Mouse (Mus musculus) liver, embryonic 15.5 days (tissue): ENCODE measurements around the gene Kif13a. TPM values are rescaled to one million over a fixed set of nuclear protein-coding genes. Genes with fewer than 3 reads are reported as not detected.

ENCODE experiments used
- ATAC-seq: fragments of 200-750 bp; cut with Nextera tagmentation; 2 replicates; pipeline ENCODE4 v1.8.0; 2017; ENCODE audit warnings: moderate number of reproducible peaks, mild to moderate bottlenecking, moderate library complexity; ENCODE audit not compliant: insufficient read depth
- H3K27ac ChIP-seq: fragments of 300-500 bp; sonication (generic); replicated peaks from 2 replicates; pipeline ENCODE4 v1.5.1; 2015; ENCODE audit warnings: mild to moderate bottlenecking, inconsistent platforms
- H3K27me3 ChIP-seq: fragments of 300-500 bp; sonication (generic); 2 replicates; pipeline ENCODE4 v1.6.1; 2015; ENCODE audit warnings: mild to moderate bottlenecking, inconsistent platforms
- H3K36me3 ChIP-seq: fragments of 300-500 bp; sonication (generic); replicated peaks from 2 replicates; pipeline ENCODE4 v1.6.1; 2015; ENCODE audit warnings: moderate library complexity, mild to moderate bottlenecking, inconsistent platforms
- H3K4me1 ChIP-seq: fragments of 300-500 bp; sonication (generic); replicated peaks from 2 replicates; pipeline ENCODE4 v1.6.1; 2015; ENCODE audit warnings: inconsistent platforms
- H3K4me2 ChIP-seq: fragments of 300-500 bp; sonication (generic); 2 replicates; pipeline ENCODE4 v1.6.1; 2015; ENCODE audit warnings: moderate library complexity, mild to moderate bottlenecking, inconsistent platforms
- H3K4me3 ChIP-seq: fragments of 300-500 bp; sonication (generic); replicated peaks from 2 replicates; pipeline ENCODE4 v1.5.1; 2015; ENCODE audit warnings: mild to moderate bottlenecking, inconsistent platforms
- H3K9ac ChIP-seq: fragments of 300-500 bp; sonication (generic); 2 replicates; pipeline ENCODE4 v1.6.1; 2015; ENCODE audit warnings: moderate library complexity, mild to moderate bottlenecking, inconsistent platforms
- H3K9me3 ChIP-seq: fragments of 300-500 bp; sonication (generic); replicated peaks from 2 replicates; pipeline ENCODE4 v1.6.1; 2016; ENCODE audit warnings: inconsistent platforms
- WGBS: fragments of 180-500 bp; shearing (Covaris S2); methylation state at CpG from one replicate; pipeline ENCODE4 v1.1.7; 2015; ENCODE audit warnings: mixed read lengths; ENCODE audit not compliant: insufficient replicate concordance; 5-methylcytosine and 5-hydroxymethylcytosine counted together
- polyA plus RNA-seq: library from polyadenylated mRNA; unstranded; fragments of >200 nt; fragmentation: Nextera tagmentation; extraction: Ambion mirVana; gene quantifications from 2 replicates; pipeline ENCODE4 v1.2.1, GENCODE M21; 2015

The Kif13a gene
- polyA plus RNA-seq, 1 experiment from 2014 or later: 4.1 TPM

GRCm38 (mm10) chr13:46835351-46835750 is 94.3 kb downstream of the Kif13a start:
- Histone ChIP-seq H3K4me1 (no peaks in the 10 kb centered on the region), H3K27me3 (no peaks in the 10 kb centered on the region), H3K27ac (no peak overlapping the region), H3K36me3 (peaks cover 16% of the 10 kb centered on the region), H3K4me3 (no peak overlapping the region), H3K9ac (no peak overlapping the region), H3K4me2 (no peak overlapping the region), H3K9me3 (no peaks in the 10 kb centered on the region)
- 79% methylated on average over 11 of the region's 11 CpGs for WGBS
- ATAC-seq: no peak

DNA sequence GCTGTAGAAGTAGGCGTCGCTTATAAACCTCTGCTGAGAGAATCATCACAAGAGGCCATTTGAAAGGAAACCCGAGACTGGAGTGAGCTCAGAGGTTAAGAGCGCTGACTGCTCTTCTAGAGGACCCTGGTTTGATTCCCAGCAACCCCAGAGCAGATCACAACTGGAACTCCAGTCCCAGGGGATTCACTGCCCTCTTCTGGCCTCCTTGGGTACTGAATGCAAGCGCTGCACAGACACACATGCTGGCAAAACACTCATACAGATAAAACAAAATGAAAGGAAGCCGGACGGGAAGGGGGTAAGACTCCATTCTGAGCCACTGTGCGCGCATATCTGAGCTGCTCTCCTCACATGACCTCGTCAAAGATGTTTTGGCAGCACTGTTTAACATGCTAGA is 94.9 kb downstream of the Kif13a start:
- Histone ChIP-seq H3K4me2 (no peak overlapping the region), H3K27ac (no peak overlapping the region), H3K27me3 (no peaks in the 10 kb centered on the region), H3K4me3 (no peak overlapping the region), H3K9me3 (no peaks in the 10 kb centered on the region), H3K4me1 (no peaks in the 10 kb centered on the region), H3K36me3 (peaks cover 21% of the 10 kb centered on the region), H3K9ac (no peak overlapping the region)
- no peak for ATAC-seq
- 80% methylated on average over 10 of the region's 10 CpGs for WGBS

DNA sequence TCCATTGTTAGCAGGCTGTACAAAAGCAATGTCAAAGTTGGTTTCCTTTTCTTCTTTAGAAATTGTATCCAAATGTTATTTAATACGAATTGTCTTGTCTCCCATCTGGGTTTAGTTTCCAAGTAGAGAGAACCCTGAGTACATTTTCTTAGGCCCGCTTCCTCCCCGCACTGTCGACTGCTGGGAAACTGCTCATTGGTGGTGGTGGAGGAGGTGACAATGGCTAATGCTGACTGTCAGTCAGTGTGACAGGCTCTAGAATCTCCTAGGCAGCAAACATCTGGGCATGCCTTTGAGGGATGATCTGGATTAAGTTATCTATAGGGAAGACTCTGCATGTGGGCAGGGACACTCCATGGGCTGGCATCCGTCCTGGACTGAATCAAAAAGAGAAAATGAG is 96.1 kb downstream of the Kif13a start:
- H3K27ac ChIP-seq: no peak overlapping the region
- WGBS: 75% methylated on average over 5 of the region's 5 CpGs
- H3K9ac ChIP-seq: no peak overlapping the region
- H3K4me3 ChIP-seq: no peak overlapping the region
- no peaks in the 10 kb centered on the region for H3K27me3 ChIP-seq
- no peak overlapping the region for H3K4me2 ChIP-seq
- ATAC-seq: no peak
- peaks cover 26% of the 10 kb centered on the region for H3K36me3 ChIP-seq
- H3K4me1 ChIP-seq: no peaks in the 10 kb centered on the region
- H3K9me3 ChIP-seq: no peaks in the 10 kb centered on the region

DNA sequence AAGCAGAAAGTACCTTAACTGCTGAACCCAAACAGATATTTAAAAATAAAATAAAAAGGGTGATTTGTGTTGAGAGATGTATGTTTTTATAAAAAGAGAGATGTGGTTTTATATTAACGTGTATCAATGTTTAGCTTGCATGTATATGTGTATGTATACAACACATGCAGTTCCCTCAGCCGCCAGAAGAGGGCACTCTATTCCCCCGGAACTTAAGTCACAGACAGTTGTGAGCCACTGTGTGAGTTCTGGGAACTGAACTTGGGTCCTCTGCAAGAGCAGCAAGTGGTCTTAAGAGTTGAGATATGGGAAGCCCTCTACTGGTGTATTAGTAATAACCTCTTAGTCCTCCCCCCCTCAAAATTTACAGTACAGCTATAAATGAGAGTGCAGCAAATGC is 96.7 kb downstream of the Kif13a start:
- ATAC-seq: no peak
- Histone ChIP-seq H3K4me1 (no peaks in the 10 kb centered on the region), H3K4me3 (no peak overlapping the region), H3K27ac (no peak overlapping the region), H3K9ac (no peak overlapping the region), H3K9me3 (no peaks in the 10 kb centered on the region), H3K27me3 (no peaks in the 10 kb centered on the region), H3K36me3 (peaks cover 26% of the 10 kb centered on the region), H3K4me2 (no peak overlapping the region)
- 62% methylated on average over 3 of the region's 3 CpGs for WGBS

GRCm38 (mm10) chr13:46823271-46823670 is 106.4 kb downstream of the Kif13a start:
- H3K4me3 ChIP-seq: no peak overlapping the region
- H3K4me2 ChIP-seq: no peak overlapping the region
- no peak for ATAC-seq
- H3K4me1 ChIP-seq: no peaks in the 10 kb centered on the region
- H3K9me3 ChIP-seq: no peaks in the 10 kb centered on the region
- WGBS: 76% methylated on average over 4 of the region's 4 CpGs
- H3K9ac ChIP-seq: no peak overlapping the region
- no peaks in the 10 kb centered on the region for H3K27me3 ChIP-seq
- H3K36me3 ChIP-seq: peaks cover 12% of the 10 kb centered on the region; the same call in 1 of the 2 replicates
- H3K27ac ChIP-seq: no peak overlapping the region

GRCm38 (mm10) chr13:46822200-46822599 is 107.5 kb downstream of the Kif13a start:
- 67% methylated on average over 8 of the region's 8 CpGs for whole genome bisulfite sequencing
- Histone ChIP-seq H3K4me3 (no peak overlapping the region), H3K27ac (no peak overlapping the region), H3K9ac (no peak overlapping the region), H3K9me3 (no peaks in the 10 kb centered on the region), H3K36me3 (peaks cover 12% of the 10 kb centered on the region; the same call in 1 of the 2 replicates), H3K27me3 (no peaks in the 10 kb centered on the region), H3K4me2 (no peak overlapping the region), H3K4me1 (no peaks in the 10 kb centered on the region)
- no peak for ATAC-seq

DNA sequence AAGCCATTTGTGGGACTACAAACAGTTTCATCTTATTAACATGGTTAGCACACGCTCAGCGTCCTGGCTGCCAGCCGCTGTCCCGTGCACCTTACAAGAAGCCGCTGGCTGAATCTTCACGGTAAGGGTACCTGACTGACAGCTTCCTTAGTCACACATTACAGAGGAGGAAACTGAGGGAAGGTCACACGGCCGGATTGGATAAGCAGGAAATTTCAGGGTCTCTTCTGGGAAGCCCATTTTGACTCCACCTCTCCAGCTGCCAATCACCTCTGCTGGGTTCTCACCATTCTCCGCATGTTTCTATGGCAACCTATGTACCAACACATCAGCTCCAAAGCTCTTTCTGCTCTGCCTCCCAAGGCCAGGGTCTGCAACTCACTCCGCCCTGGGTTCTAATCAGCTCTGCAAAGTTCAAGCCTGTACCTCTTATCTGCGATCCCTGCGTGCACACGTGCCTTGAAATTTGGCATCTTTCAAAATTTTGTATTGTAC is 109.9 kb downstream of the Kif13a start:
- H3K27ac ChIP-seq: no peak overlapping the region
- 65% methylated on average over 13 of the region's 13 CpGs for WGBS
- no peak overlapping the region for H3K9ac ChIP-seq
- H3K4me2 ChIP-seq: no peak overlapping the region
- H3K4me3 ChIP-seq: no peak overlapping the region
- H3K9me3 ChIP-seq: no peaks in the 10 kb centered on the region
- peaks cover under 1% of the 10 kb centered on the region; the same call in 1 of the 2 replicates for H3K36me3 ChIP-seq
- ATAC-seq: no peak
- H3K27me3 ChIP-seq: no peaks in the 10 kb centered on the region
- no peaks in the 10 kb centered on the region for H3K4me1 ChIP-seq

- no peak for ATAC-seq
- Histone ChIP-seq H3K4me1 (no peaks in the 10 kb centered on the region), H3K36me3 (no peaks in the 10 kb centered on the region; the same call in 1 of the 2 replicates), H3K4me2 (no peak overlapping the region), H3K27me3 (no peaks in the 10 kb centered on the region), H3K27ac (no peak overlapping the region), H3K9ac (no peak overlapping the region), H3K9me3 (no peaks in the 10 kb centered on the region), H3K4me3 (no peak overlapping the region)
- 76% methylated on average over 8 of the region's 8 CpGs for WGBS
Observed at GRCm38 (mm10) chr13:46819202-46819728, 110.4 kb downstream of the Kif13a start.

DNA sequence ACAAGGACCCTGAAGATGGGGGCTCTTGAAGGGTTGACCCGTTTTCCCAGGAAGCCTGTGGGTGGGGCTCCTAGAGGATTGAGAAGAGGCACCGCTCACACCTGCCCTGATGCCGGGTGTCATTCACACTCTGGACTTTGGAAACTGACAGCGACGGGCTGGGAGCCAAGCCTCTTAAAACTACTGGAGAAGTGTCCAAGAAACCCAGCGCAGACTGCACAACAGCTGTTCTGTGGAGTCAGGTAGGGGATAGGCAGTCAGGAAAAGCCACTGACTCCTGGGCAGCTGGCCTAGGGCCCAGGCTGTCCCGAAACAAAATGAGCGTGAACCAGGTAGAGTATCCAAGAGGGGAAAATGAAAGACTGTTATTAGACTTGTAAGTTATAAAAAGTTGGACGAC is 111.3 kb downstream of the Kif13a start:
- no peak overlapping the region for H3K4me3 ChIP-seq
- ATAC-seq: no peak
- H3K27ac ChIP-seq: no peak overlapping the region
- no peaks in the 10 kb centered on the region; the same call in 1 of the 2 replicates for H3K36me3 ChIP-seq
- H3K9me3 ChIP-seq: no peaks in the 10 kb centered on the region
- no peaks in the 10 kb centered on the region for H3K27me3 ChIP-seq
- no peak overlapping the region for H3K4me2 ChIP-seq
- 74% methylated on average over 9 of the region's 9 CpGs for WGBS
- no peak overlapping the region for H3K9ac ChIP-seq
- H3K4me1 ChIP-seq: no peaks in the 10 kb centered on the region

- ATAC-seq: no peak
- H3K36me3 ChIP-seq: peaks cover 4% of the 10 kb centered on the region; the same call in 1 of the 2 replicates
- H3K27ac ChIP-seq: no peak overlapping the region
- no peak overlapping the region for H3K4me2 ChIP-seq
- H3K4me3 ChIP-seq: no peak overlapping the region
- no peaks in the 10 kb centered on the region for H3K27me3 ChIP-seq
- H3K9me3 ChIP-seq: no peaks in the 10 kb centered on the region
- 78% methylated on average over 15 of the region's 15 CpGs for WGBS
- H3K9ac ChIP-seq: no peak overlapping the region
- no peaks in the 10 kb centered on the region for H3K4me1 ChIP-seq
Observed at GRCm38 (mm10) chr13:46812648-46813184, 117.0 kb downstream of the Kif13a start.

DNA sequence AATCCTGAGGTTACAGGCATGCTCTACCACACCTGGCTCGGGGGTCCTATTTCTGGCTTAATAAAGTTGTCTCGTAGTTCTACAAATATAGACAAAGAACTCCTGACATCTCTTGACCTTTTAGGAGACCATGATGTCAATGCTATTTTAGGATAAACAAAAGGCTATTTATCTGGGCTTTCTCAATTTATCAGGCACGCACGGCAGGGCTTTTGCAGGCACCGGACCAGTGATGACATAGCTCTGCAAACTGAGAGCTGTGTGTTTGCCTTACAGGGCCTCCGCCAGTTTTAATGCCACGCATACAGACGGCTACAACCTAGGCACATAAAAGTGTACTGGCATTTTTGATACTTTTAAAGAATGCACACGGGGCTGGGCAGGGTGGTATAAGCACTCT is 118.0 kb downstream of the Kif13a start:
- no peak for ATAC-seq
- Histone ChIP-seq H3K27ac (no peak overlapping the region), H3K36me3 (peaks cover 4% of the 10 kb centered on the region; the same call in 1 of the 2 replicates), H3K9ac (no peak overlapping the region), H3K9me3 (no peaks in the 10 kb centered on the region), H3K4me2 (no peak overlapping the region), H3K27me3 (no peaks in the 10 kb centered on the region), H3K4me1 (no peaks in the 10 kb centered on the region), H3K4me3 (no peak overlapping the region)
- 67% methylated on average over 9 of the region's 9 CpGs for WGBS

DNA sequence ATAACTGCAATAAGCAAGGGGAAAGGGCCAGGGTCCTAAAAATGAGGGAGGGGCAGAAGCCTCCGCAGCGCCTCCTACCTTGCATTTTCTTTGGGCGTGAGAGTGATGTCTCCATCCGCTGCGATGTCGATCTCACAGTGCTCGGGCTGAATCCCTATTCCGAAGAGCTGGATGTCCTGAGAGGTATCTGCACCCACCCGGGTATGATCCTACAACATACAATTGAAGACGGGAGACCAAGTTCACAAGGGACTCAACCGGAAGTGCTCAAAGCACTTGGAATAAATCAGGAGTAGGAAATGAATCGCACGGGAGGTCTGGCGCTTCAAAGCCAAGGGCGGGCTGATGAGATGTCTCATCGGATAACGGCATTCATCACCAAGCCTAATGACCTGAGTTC is 119.1 kb downstream of the Kif13a start:
- Histone ChIP-seq H3K4me2 (no peak overlapping the region), H3K4me1 (no peaks in the 10 kb centered on the region), H3K9me3 (no peaks in the 10 kb centered on the region), H3K4me3 (no peak overlapping the region), H3K36me3 (peaks cover 4% of the 10 kb centered on the region; the same call in 1 of the 2 replicates), H3K9ac (no peak overlapping the region), H3K27me3 (no peaks in the 10 kb centered on the region), H3K27ac (no peak overlapping the region)
- WGBS: 85% methylated on average over 17 of the region's 17 CpGs
- ATAC-seq: no peak
